Mouse (Mus musculus) heart, embryonic 12.5 days (tissue): ENCODE results near the gene Zdhhc11. TPM values are rescaled to one million over a fixed set of nuclear protein-coding genes. Genes with fewer than 3 reads are reported as not detected.

Experiments
- ATAC-seq: fragments of 200-750 bp; cut with Nextera tagmentation; 2 replicates; pipeline ENCODE4 v1.8.0; 2017; ENCODE audit warnings: moderate TSS enrichment, moderate library complexity; ENCODE audit not compliant: insufficient number of reproducible peaks, low FRiP score
- H3K27ac ChIP-seq: fragments of 300-500 bp; sonication (generic); 2 replicates; pipeline ENCODE4 v1.5.1; 2016; ENCODE audit warnings: mild to moderate bottlenecking, moderate library complexity; ENCODE audit not compliant: poor library complexity, severe bottlenecking
- H3K27me3 ChIP-seq: fragments of 300-500 bp; sonication (generic); replicated peaks from 2 replicates; pipeline ENCODE4 v1.6.1; 2016; ENCODE audit warnings: mild to moderate bottlenecking, moderate library complexity
- H3K36me3 ChIP-seq: fragments of 300-500 bp; sonication (generic); 2 replicates; pipeline ENCODE4 v1.6.1; 2016; ENCODE audit warnings: mild to moderate bottlenecking, moderate library complexity
- H3K4me1 ChIP-seq: fragments of 300-500 bp; sonication (generic); replicated peaks from 2 replicates; pipeline ENCODE4 v1.6.1; 2016; ENCODE audit warnings: mild to moderate bottlenecking
- H3K4me2 ChIP-seq: fragments of 300-500 bp; sonication (generic); 2 replicates; pipeline ENCODE4 v1.6.1; 2016; ENCODE audit warnings: mild to moderate bottlenecking, moderate library complexity
- H3K4me3 ChIP-seq: fragments of 300-500 bp; sonication (generic); 2 replicates; pipeline ENCODE4 v1.5.1; 2016; ENCODE audit warnings: mild to moderate bottlenecking
- H3K9ac ChIP-seq: fragments of 300-500 bp; sonication (generic); 2 replicates; pipeline ENCODE4 v1.6.1; 2016; ENCODE audit warnings: mild to moderate bottlenecking, moderate library complexity
- H3K9me3 ChIP-seq: fragments of 300-500 bp; sonication (generic); replicated peaks from 2 replicates; pipeline ENCODE4 v1.6.1; 2016; ENCODE audit warnings: mild to moderate bottlenecking, moderate library complexity
- WGBS: fragments of 180-500 bp; shearing (Covaris S2); methylation state at CpG from one replicate; pipeline ENCODE4 v1.1.7; 2016; 5-methylcytosine and 5-hydroxymethylcytosine counted together
- polyA plus RNA-seq: library from polyadenylated mRNA; unstranded; fragments of >200 nt; fragmentation: Nextera tagmentation; extraction: Ambion mirVana; gene quantifications from 2 replicates; pipeline ENCODE4 v1.2.1, GENCODE M21; 2016

Gene Zdhhc11
- not detected in 2 replicates for polyA plus RNA-seq

GRCm38 (mm10) chr13:73963551-73963950 is at the start of gene Zdhhc11:
TSS of gene Zdhhc11 (plus strand) at chr13:73963851.
- no peaks in the 10 kb centered on the region for H3K27me3 ChIP-seq

GRCm38 (mm10) chr13:73932201-73932600 is 31.4 kb upstream of the Zdhhc11 start:
- WGBS = 85% methylated on average over 10 of the region's 10 CpGs

More at GRCm38 (mm10) chr13:73963551-73963950, at the start of gene Zdhhc11:
- H3K27ac ChIP-seq = no peak within 1 kb of the TSS
- no peak within 1 kb of the TSS for H3K9ac ChIP-seq
- no peak for ATAC-seq
- WGBS = 85% methylated on average over 5 of the region's 5 CpGs
- peaks cover 37% of the 10 kb centered on the region for H3K36me3 ChIP-seq
- no peaks in the 10 kb centered on the region for H3K4me1 ChIP-seq
- H3K9me3 ChIP-seq = no peaks in the 10 kb centered on the region
- H3K4me2 ChIP-seq = no peak within 1 kb of the TSS
- no peak within 1 kb of the TSS for H3K4me3 ChIP-seq

GRCm38 (mm10) chr13:73936938-73937320 is 26.7 kb upstream of the Zdhhc11 start:
- Histone ChIP-seq H3K4me3 (peak overlapping the region; percentile 72), H3K4me2 (peak overlapping the region; percentile 90), H3K9me3 (no peaks in the 10 kb centered on the region), H3K4me1 (peaks cover 16% of the 10 kb centered on the region), H3K27ac (no peak overlapping the region), H3K36me3 (peaks cover 46% of the 10 kb centered on the region), H3K9ac (peak overlapping the region; percentile 87), H3K27me3 (no peaks in the 10 kb centered on the region)
- 10% methylated on average over 5 of the region's 5 CpGs for WGBS
- ATAC-seq = peak; percentile 25; the same call in 1 of the 2 replicates

More at GRCm38 (mm10) chr13:73932201-73932600, 31.4 kb upstream of the Zdhhc11 start:
- Histone ChIP-seq H3K27me3 (no peaks in the 10 kb centered on the region), H3K4me2 (no peak overlapping the region), H3K9me3 (no peaks in the 10 kb centered on the region), H3K36me3 (peaks cover 68% of the 10 kb centered on the region), H3K27ac (no peak overlapping the region), H3K4me3 (no peak overlapping the region), H3K9ac (no peak overlapping the region), H3K4me1 (peaks cover 8% of the 10 kb centered on the region)
- no peak for ATAC-seq

- peak within 1 kb of the TSS; percentile 90 for H3K4me2 ChIP-seq
- peak; percentile 95 for ATAC-seq
- H3K4me1 ChIP-seq = peaks cover 16% of the 10 kb centered on the region
- no peaks in the 10 kb centered on the region for H3K9me3 ChIP-seq
- H3K36me3 ChIP-seq = peaks cover 46% of the 10 kb centered on the region
- under 1% methylated on average over 82 of the region's 82 CpGs for WGBS
- H3K27me3 ChIP-seq = no peaks in the 10 kb centered on the region
- H3K4me3 ChIP-seq = peak within 1 kb of the TSS; percentile 72
- peak within 1 kb of the TSS; percentile 87 for H3K9ac ChIP-seq
- H3K27ac ChIP-seq = peak within 1 kb of the TSS; percentile 81
These were observed 26.1 kb upstream of the Zdhhc11 start, which contains the start of the genes Trip13 and Brd9 for GRCm38 (mm10) chr13:73937321-73938176. TSS of gene Trip13 (minus strand) at chr13:73937784. TSS of gene Brd9 (plus strand) at chr13:73937811.

GRCm38 (mm10) chr13:73938177-73938560 is 25.5 kb upstream of the Zdhhc11 start:
- no peaks in the 10 kb centered on the region for H3K27me3 ChIP-seq
- WGBS = 38% methylated on average over 13 of the region's 13 CpGs
- ATAC-seq = no peak
- H3K36me3 ChIP-seq = peaks cover 46% of the 10 kb centered on the region
- no peaks in the 10 kb centered on the region for H3K9me3 ChIP-seq
- H3K27ac ChIP-seq = peak overlapping the region; percentile 81; the same call in 1 of the 2 replicates
- H3K9ac ChIP-seq = peak overlapping the region; percentile 87
- peak overlapping the region; percentile 72 for H3K4me3 ChIP-seq
- H3K4me1 ChIP-seq = peaks cover 16% of the 10 kb centered on the region
- H3K4me2 ChIP-seq = peak overlapping the region; percentile 90

DNA sequence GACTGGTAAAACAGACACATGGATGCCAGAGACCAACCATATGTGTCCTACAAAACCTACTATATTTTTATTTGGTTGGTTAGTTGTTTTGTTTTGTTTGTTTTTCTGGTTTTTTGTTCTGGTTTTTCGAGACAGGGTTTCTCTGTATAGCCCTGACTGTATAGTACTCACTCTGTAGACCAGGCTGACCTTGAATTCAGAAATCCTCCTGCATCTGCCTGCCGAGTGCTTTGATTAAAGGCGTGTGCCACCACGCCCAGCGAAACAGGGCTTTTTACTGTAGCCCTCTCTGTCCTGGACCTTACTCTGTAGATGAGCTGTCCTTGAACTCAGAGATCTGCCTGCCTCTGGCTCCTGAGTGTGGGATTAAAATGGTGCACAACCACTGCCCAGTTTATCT is 24.6 kb upstream of the Zdhhc11 start:
- Histone ChIP-seq H3K4me1 (peaks cover 16% of the 10 kb centered on the region), H3K36me3 (peaks cover 51% of the 10 kb centered on the region), H3K9me3 (no peaks in the 10 kb centered on the region), H3K27me3 (no peaks in the 10 kb centered on the region), H3K27ac (no peak overlapping the region), H3K9ac (no peak overlapping the region), H3K4me2 (no peak overlapping the region), H3K4me3 (no peak overlapping the region)
- ATAC-seq = no peak
- 87% methylated on average over 5 of the region's 5 CpGs for WGBS

DNA sequence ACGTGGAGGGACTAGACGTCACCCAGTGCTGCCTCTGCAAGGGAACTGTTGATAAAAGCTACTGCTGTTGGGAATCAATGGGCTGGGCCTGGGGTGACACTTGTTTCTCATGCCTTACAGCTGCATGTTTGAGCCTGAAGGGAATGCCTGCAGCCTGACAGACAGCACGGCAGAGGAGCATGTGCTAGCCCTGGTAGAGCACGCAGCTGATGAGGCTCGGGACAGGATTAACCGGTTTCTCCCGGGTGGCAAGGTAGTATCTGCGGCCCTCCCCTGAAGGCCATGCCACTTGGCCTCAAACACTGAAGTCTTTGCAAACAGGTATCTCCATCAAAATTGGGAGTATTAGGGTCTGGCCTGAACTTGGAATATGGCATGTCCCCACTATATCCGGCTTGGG is 19.0 kb upstream of the Zdhhc11 start:
- Histone ChIP-seq H3K27me3 (no peaks in the 10 kb centered on the region), H3K27ac (no peak overlapping the region), H3K4me1 (no peaks in the 10 kb centered on the region), H3K9ac (no peak overlapping the region), H3K4me3 (no peak overlapping the region), H3K9me3 (no peaks in the 10 kb centered on the region), H3K36me3 (peaks cover 87% of the 10 kb centered on the region), H3K4me2 (no peak overlapping the region)
- ATAC-seq = no peak
- WGBS = 92% methylated on average over 9 of the region's 9 CpGs

DNA sequence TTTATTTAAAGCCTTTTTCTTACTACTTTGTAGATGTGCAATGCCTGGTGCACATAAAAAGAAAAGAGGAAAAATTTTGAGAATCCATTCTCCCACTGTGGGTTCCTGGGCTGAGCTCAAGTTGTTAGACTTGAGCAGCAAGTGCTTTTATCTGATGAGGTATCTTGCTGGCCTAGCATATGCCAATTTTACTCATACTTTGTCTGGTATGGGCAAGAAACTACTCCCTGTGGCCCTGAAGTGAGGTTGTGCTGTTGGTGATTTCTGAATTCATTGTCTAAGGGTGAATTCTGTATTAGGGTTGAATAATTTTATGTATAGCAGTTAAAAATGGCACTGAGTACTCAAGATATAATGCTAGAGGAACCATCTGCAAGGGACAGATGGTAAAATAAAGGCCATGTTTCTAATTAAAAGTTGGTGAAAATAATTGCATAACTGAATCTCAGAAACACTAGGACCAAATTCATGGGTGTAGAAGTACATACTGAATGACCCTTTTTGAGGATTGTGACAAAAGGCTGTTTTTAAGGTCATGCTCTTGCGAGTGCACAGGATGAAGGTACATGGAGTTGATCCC is 10.0 kb upstream of the Zdhhc11 start:
- 83% methylated on average over 1 of the region's 1 CpGs for WGBS
- Histone ChIP-seq H3K9ac (no peak overlapping the region), H3K4me1 (no peaks in the 10 kb centered on the region), H3K9me3 (no peaks in the 10 kb centered on the region), H3K36me3 (peaks cover 91% of the 10 kb centered on the region), H3K4me3 (no peak overlapping the region), H3K27ac (no peak overlapping the region), H3K4me2 (no peak overlapping the region), H3K27me3 (no peaks in the 10 kb centered on the region)
- no peak for ATAC-seq

GRCm38 (mm10) chr13:73954666-73955065 is 9.0 kb upstream of the Zdhhc11 start:
- WGBS = 70% methylated on average over 6 of the region's 6 CpGs

DNA sequence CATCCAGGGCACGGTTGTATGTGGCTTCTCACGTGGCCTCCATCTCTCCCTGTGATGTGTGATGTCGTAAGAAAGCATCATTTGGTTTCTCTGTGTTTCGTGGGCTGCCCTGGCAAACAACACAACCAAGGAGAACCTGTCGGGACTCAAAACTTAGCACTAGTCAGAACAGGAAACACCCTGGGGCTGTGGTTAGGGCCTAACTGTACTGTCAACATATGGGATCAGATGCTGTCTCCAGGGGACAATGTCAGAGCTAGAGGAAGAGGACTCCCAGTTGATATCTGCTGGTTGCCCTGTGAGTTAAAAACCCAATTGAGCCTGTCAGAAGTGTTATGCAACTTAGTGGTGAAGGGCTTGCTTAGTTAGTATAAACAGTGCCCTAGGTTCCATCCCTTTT is 8.1 kb upstream of the Zdhhc11 start:
- H3K4me2 ChIP-seq = no peak overlapping the region
- no peak for ATAC-seq
- no peak overlapping the region for H3K9ac ChIP-seq
- H3K27me3 ChIP-seq = no peaks in the 10 kb centered on the region
- 85% methylated on average over 5 of the region's 5 CpGs for WGBS
- H3K4me1 ChIP-seq = no peaks in the 10 kb centered on the region
- no peak overlapping the region for H3K27ac ChIP-seq
- no peak overlapping the region for H3K4me3 ChIP-seq
- peaks cover 91% of the 10 kb centered on the region for H3K36me3 ChIP-seq
- H3K9me3 ChIP-seq = no peaks in the 10 kb centered on the region

More at GRCm38 (mm10) chr13:73954666-73955065, 9.0 kb upstream of the Zdhhc11 start:
- H3K9me3 ChIP-seq = no peaks in the 10 kb centered on the region
- no peaks in the 10 kb centered on the region for H3K27me3 ChIP-seq
- peaks cover 91% of the 10 kb centered on the region for H3K36me3 ChIP-seq
- ATAC-seq = no peak
- H3K9ac ChIP-seq = no peak overlapping the region
- no peak overlapping the region for H3K4me3 ChIP-seq
- no peak overlapping the region for H3K27ac ChIP-seq
- no peaks in the 10 kb centered on the region for H3K4me1 ChIP-seq
- H3K4me2 ChIP-seq = no peak overlapping the region

- no peaks in the 10 kb centered on the region for H3K4me1 ChIP-seq
- peaks cover 68% of the 10 kb centered on the region for H3K36me3 ChIP-seq
- H3K27ac ChIP-seq = no peak overlapping the region
- no peak for ATAC-seq
- H3K27me3 ChIP-seq = no peaks in the 10 kb centered on the region
- WGBS = 88% methylated on average over 10 of the region's 10 CpGs
- no peaks in the 10 kb centered on the region for H3K9me3 ChIP-seq
- H3K4me3 ChIP-seq = no peak overlapping the region
- no peak overlapping the region for H3K4me2 ChIP-seq
- no peak overlapping the region for H3K9ac ChIP-seq
These were observed 3.5 kb upstream of the Zdhhc11 start for GRCm38 (mm10) chr13:73960117-73960652.
